Mouse (Mus musculus) midbrain, postnatal 0 days (tissue): Measurements from ENCODE around the gene Adam19. TPM values are rescaled to one million over a fixed set of nuclear protein-coding genes. Genes with fewer than 3 reads are reported as not detected.

Experiments
- ATAC-seq: fragments of 200-750 bp; cut with Nextera tagmentation; 2 replicates; pipeline ENCODE4 v1.8.0; 2017; ENCODE audit warnings: moderate number of reproducible peaks, mild to moderate bottlenecking, moderate TSS enrichment, moderate library complexity; ENCODE audit not compliant: low FRiP score
- DNase-seq: peaks from one replicate; pipeline ENCODE4 v3.0.0-alpha.2; 2015; ENCODE audit warnings: low spot score
- H3K27ac ChIP-seq: fragments of 300-500 bp; sonication (generic); 2 replicates; pipeline ENCODE4 v1.5.1; 2014; ENCODE audit warnings: low read depth, mild to moderate bottlenecking, low read length, mixed read lengths
- H3K27me3 ChIP-seq: fragments of 300-500 bp; sonication (generic); 2 replicates; pipeline ENCODE4 v1.6.1; 2014; ENCODE audit warnings: low read length, control low read depth, mixed read lengths; ENCODE audit not compliant: insufficient read depth
- H3K36me3 ChIP-seq: fragments of 300-500 bp; sonication (generic); 2 replicates; pipeline ENCODE4 v1.6.1; 2014; ENCODE audit warnings: low read length, control low read depth, mixed read lengths; ENCODE audit not compliant: insufficient read depth
- H3K4me1 ChIP-seq: fragments of 300-500 bp; sonication (generic); 2 replicates; pipeline ENCODE4 v1.6.1; 2014; ENCODE audit warnings: mild to moderate bottlenecking, control low read depth, antibody characterized with exemption, low read length, mixed read lengths; ENCODE audit not compliant: insufficient read depth
- H3K4me2 ChIP-seq: fragments of 300-500 bp; sonication (generic); 2 replicates; pipeline ENCODE4 v1.6.1; 2014; ENCODE audit warnings: low read depth, mild to moderate bottlenecking, low read length, mixed read lengths; ENCODE audit not compliant: poor library complexity, severe bottlenecking
- H3K4me3 ChIP-seq: fragments of 300-500 bp; sonication (generic); 2 replicates; pipeline ENCODE4 v1.5.1; 2014; ENCODE audit warnings: low read depth, mild to moderate bottlenecking, low read length, moderate library complexity
- H3K9ac ChIP-seq: fragments of 300-500 bp; sonication (generic); replicated peaks from 2 replicates; pipeline ENCODE4 v1.6.1; 2014; ENCODE audit warnings: mild to moderate bottlenecking, low read length, moderate library complexity, mixed read lengths; ENCODE audit not compliant: poor library complexity, severe bottlenecking
- H3K9me3 ChIP-seq: fragments of 300-500 bp; sonication (generic); 2 replicates; pipeline ENCODE4 v1.6.1; 2016; ENCODE audit warnings: low read length, control low read depth
- CTCF ChIP-seq: IDR thresholded peaks from 2 replicates; pipeline ENCODE4 v1.5.1; 2016; ENCODE audit warnings: antibody characterized with exemption, mild to moderate bottlenecking
- WGBS: fragments of 180-500 bp; shearing (Covaris S2); extraction: QIAGEN DNeasy Blood & Tissue Kit; methylation state at CpG from one replicate; pipeline ENCODE4 v1.1.7; 2014; 5-methylcytosine and 5-hydroxymethylcytosine counted together
- polyA plus RNA-seq: library from polyadenylated mRNA; unstranded; fragments of >200 nt; fragmentation: Nextera tagmentation; extraction: Ambion mirVana; gene quantifications from 2 replicates; pipeline ENCODE4 v1.2.1, GENCODE M21; 2015
- total RNA-seq: library from RNA; depleted of rRNA; stranded (reverse); fragments of >200 nt; gene quantifications from 2 replicates; pipeline ENCODE4 v1.2.3, GENCODE M21; 2014

Gene Adam19
- total and polyA plus RNA-seq, 2 experiments from 2014 or later = 6.1 to 16.9 TPM

DNA sequence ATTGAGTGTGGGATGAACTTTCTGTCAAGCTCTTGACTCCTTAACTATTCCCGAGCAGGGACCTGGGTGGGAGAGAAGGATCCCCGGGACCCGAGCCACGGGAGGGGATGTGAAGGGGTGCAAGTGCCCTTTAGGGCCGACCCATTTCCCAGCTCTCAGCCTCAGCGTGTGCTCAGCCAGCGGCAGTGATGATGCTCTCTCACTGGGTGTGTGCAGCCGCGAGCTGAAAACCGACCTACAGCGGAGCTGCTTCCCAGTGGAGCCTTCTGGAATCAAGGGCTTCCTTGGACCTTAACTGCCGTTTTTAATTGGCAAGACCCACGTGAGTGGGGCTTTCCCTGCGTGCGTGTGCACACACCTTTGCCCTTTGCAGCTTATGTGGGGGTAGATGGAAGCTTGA is 16.9 kb upstream of the Adam19 start:
- ATAC-seq = no peak
- Histone ChIP-seq H3K27ac (no peak overlapping the region), H3K4me1 (no peaks in the 10 kb centered on the region), H3K27me3 (no peaks in the 10 kb centered on the region), H3K4me3 (no peak overlapping the region), H3K36me3 (no peaks in the 10 kb centered on the region), H3K4me2 (no peak overlapping the region), H3K9ac (no peak overlapping the region), H3K9me3 (no peaks in the 10 kb centered on the region)
- 81% methylated on average over 15 of the region's 15 CpGs for WGBS
- TF ChIP-seq CTCF = no peak
- DNase-seq = no peak

- no peaks in the 10 kb centered on the region for H3K36me3 ChIP-seq
- no peak for TF ChIP-seq CTCF
- H3K4me1 ChIP-seq = no peaks in the 10 kb centered on the region
- ATAC-seq = no peak
- H3K27ac ChIP-seq = no peak overlapping the region
- H3K9me3 ChIP-seq = no peaks in the 10 kb centered on the region
- no peak overlapping the region for H3K9ac ChIP-seq
- no peak overlapping the region for H3K4me3 ChIP-seq
- H3K4me2 ChIP-seq = no peak overlapping the region
- no peak for DNase-seq
- H3K27me3 ChIP-seq = no peaks in the 10 kb centered on the region
- 73% methylated on average over 11 of the region's 11 CpGs for WGBS
Observed at GRCm38 (mm10) chr11:46039335-46039734, 16.5 kb upstream of the Adam19 start.

DNA sequence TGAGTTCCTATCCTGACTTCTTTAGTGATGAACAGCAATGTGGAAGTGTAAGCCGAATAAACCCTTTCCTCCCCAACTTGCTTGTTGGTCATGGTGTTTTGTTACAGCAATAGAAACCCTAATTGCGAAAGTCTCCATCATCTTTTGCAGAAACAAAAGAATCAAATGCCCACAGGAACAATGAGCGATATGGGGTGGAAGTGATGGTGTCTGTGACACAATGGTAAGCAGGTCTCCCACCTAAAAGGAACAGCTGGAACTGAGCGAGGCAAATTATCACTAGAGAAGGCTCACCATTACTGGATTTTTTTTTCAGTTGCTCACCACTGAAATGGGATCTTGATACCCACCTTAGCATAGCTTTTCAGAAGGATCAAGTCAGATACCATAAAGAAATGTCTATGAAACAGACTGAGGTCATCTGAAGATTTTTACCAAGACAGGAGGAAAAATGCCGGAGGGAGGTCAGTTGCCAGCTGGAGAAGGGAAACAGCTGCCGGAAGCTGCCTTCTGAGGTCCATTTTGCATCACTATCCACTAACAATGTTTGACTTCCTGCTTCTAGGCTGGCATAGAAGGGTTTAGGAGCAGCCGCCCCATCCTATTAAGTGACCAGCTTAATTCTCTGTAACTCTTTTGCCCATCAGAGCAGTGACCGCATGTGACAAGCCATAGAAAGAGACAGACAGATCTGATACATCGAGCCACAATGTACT is 14.8 kb upstream of the Adam19 start:
- Histone ChIP-seq H3K36me3 (no peaks in the 10 kb centered on the region), H3K4me1 (no peaks in the 10 kb centered on the region), H3K4me2 (no peak overlapping the region), H3K27ac (no peak overlapping the region), H3K9me3 (no peaks in the 10 kb centered on the region), H3K4me3 (no peak overlapping the region), H3K27me3 (no peaks in the 10 kb centered on the region), H3K9ac (no peak overlapping the region)
- no peak for ATAC-seq
- no peak for TF ChIP-seq CTCF
- WGBS = 87% methylated on average over 9 of the region's 9 CpGs
- DNase-seq = no peak

- ATAC-seq = no peak
- TF ChIP-seq CTCF = no peak
Observed at GRCm38 (mm10) chr11:46041607-46042267, 14.1 kb upstream of the Adam19 start.

DNA sequence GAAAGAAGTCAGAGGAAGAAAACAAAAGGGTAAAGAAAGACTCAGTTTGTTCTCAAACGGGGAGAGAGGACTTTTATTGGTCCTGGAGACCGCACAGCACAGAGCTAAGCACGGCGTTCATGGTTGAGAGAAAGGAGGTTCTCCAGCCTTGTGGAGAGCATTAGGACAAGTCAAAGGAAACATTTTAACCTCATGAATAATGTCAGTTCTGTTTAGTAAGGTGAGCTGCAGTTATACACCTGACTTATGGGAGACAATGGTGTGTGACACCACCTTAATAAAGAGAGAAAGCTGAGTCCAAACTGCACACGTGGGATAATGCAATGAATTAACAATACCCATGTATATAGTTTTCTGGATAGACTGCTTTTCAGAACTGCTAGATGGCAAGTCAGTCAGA is 11.0 kb upstream of the Adam19 start:
- no peak for TF ChIP-seq CTCF
- no peak for ATAC-seq
- no peaks in the 10 kb centered on the region for H3K36me3 ChIP-seq
- no peak overlapping the region for H3K27ac ChIP-seq
- no peaks in the 10 kb centered on the region for H3K4me1 ChIP-seq
- no peak for DNase-seq
- no peak overlapping the region for H3K9ac ChIP-seq
- H3K4me2 ChIP-seq = no peak overlapping the region
- whole genome bisulfite sequencing = 91% methylated on average over 5 of the region's 5 CpGs
- H3K27me3 ChIP-seq = no peaks in the 10 kb centered on the region
- H3K9me3 ChIP-seq = no peaks in the 10 kb centered on the region
- H3K4me3 ChIP-seq = no peak overlapping the region

More at GRCm38 (mm10) chr11:46041607-46042267, 14.1 kb upstream of the Adam19 start:
- Histone ChIP-seq H3K4me3 (no peak overlapping the region), H3K4me1 (no peaks in the 10 kb centered on the region), H3K9me3 (no peaks in the 10 kb centered on the region), H3K4me2 (no peak overlapping the region), H3K27me3 (no peaks in the 10 kb centered on the region), H3K9ac (no peak overlapping the region), H3K36me3 (no peaks in the 10 kb centered on the region), H3K27ac (no peak overlapping the region)
- 80% methylated on average over 12 of the region's 12 CpGs for WGBS
- no peak for DNase-seq

- TF ChIP-seq CTCF = no peak
- no peak for DNase-seq
Observed at GRCm38 (mm10) chr11:46047264-46047663, 8.5 kb upstream of the Adam19 start.

More at GRCm38 (mm10) chr11:46047264-46047663, 8.5 kb upstream of the Adam19 start:
- Histone ChIP-seq H3K27ac (no peak overlapping the region), H3K27me3 (no peaks in the 10 kb centered on the region), H3K9me3 (no peaks in the 10 kb centered on the region), H3K4me1 (no peaks in the 10 kb centered on the region), H3K9ac (no peak overlapping the region), H3K4me2 (no peak overlapping the region), H3K36me3 (no peaks in the 10 kb centered on the region), H3K4me3 (no peak overlapping the region)
- ATAC-seq = no peak
- WGBS = 93% methylated on average over 3 of the region's 3 CpGs
